Mouse (Mus musculus) erythroblast, adult 5-6 weeks (primary cell): ENCODE results near the gene Slc25a30. TPM values are rescaled to one million over a fixed set of nuclear protein-coding genes. Genes with fewer than 3 reads are reported as not detected.
"Not testable (repeated sequence)": the region's sequence is repeated elsewhere in the genome, so short reads cannot be mapped to it uniquely, and the experiment has no call there.

Source experiments
- ATAC-seq: replicated peaks from 2 replicates; pipeline ENCODE4 v1.8.0; 2016; ENCODE audit warnings: moderate number of reproducible peaks, mild to moderate bottlenecking, moderate TSS enrichment, inconsistent platforms; ENCODE audit not compliant: poor library complexity, low FRiP score, severe bottlenecking
- total RNA-seq, 2 experiments: library from RNA; stranded (forward) in 1 of 2; stranded (reverse) in 1 of 2; fragments of 150-400 nt in 1 of 2; fragments of 200-764, 138-1000 nt in 1 of 2; gene quantifications; 2 replicates each; pipeline versions ENCODE4 v1.2.3 to v1.2.4; 2015 to 2017; ENCODE audit warnings: low replicate concordance in 2 of 2

Slc25a30 gene
- total RNA-seq, 2 experiments from 2014 or later, result 3.4 to 13.3 TPM

DNA sequence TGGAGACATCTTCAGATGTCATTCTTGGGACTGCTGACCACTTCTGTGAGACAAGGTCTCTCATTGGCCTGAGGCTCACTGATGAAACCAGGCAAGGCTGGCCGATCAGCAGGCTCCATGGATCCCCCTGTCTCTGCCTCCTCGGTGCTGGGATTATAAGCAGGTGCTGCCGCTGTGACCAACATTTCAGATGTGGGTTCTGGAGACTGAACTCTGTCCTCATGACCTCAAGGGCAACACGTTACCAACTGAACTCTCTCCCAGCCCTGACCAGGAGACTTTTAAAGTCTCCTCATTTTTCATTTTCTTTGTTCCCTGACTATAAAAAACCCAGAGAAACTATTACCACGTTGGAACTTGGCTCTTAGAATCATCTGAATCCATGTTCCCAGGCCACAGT is 7.9 kb upstream of the Slc25a30 start:
- no peak for ATAC-seq

DNA sequence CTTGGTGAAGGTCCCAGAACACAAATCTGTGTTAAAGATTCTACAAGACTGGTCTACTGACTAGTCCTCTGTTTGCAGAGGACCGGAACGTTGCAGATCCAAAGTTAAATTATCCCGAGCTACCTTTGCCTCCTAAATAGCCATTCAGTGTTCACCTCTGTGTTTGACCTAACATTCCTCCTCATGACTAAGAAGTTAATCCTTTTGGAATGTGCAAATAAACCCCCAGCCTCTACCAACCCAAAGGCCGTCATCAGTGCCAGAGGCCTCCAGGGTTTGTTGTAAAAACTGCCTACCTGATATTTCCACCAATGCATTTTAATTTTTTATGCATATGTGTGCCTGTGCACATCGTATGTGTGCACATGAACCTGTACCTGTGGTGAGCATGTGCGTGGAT is 7.5 kb upstream of the Slc25a30 start:
- ATAC-seq, result no peak

DNA sequence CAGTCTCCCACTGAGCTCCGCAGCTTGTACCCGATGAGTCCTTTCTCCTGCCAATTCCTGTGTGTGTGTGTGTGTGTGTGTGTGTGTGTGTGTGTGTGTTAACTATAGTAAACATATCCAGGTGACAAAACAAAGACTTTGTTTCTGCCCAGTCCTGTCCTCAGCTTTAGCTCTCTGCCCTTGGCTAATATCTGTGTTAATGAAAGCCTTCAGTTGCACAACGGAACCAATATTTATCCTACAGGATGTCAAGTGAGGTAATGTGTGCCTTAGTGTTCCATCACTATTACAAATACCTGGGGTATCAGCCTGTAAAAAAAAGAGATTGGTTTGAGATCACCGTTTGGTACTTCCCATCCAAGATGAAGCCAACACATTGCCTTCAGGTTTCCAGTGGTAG is 6.3 kb upstream of the Slc25a30 start:
- no peak for ATAC-seq

DNA sequence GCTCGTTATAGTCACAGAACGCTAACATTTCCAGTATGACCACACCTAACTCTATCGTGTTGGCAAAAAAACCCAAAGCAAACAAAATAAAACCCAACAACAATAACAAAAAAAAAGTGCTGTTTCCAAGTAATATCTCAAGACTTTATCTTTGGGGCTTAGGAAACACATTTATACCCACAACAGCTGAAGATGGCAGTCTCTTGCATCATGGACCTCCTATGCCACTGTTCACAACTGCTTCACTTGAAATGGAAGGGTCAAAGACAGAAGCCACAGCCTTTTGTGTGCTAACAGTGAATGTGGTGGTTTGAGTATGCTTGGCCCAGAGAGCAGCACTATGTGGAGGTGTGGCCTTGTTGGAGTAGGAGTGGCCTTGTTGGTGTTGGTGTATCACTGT is 4.5 kb upstream of the Slc25a30 start:
- no peak for ATAC-seq

DNA sequence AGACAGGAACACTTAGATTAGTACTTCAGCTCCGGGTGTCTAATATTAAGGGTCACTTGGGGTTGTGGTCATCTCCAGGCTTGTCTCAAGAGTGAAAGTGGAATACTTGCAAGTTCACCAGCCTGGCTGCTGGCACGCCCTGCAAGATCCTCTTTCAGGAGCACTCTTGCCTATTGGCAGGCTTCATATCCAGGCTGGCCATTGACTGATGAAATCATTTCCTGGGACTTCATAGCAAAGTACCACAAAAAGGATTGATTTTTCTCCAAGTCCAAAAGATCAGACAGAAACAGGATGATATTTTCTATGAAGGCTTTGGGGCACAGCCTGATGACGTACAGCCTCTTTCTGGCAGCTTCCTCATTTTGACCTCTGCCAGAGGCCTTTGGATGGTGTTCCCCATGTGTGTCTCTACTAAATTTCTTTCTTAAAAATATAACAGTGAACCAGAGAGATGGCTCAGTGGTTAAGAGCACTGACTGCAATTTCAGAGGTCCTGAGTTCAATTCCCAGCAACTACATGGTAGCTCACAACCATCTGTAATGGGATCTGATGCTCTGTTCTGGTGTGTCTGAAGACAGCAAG is 3.7 kb upstream of the Slc25a30 start:
- no peak for ATAC-seq

DNA sequence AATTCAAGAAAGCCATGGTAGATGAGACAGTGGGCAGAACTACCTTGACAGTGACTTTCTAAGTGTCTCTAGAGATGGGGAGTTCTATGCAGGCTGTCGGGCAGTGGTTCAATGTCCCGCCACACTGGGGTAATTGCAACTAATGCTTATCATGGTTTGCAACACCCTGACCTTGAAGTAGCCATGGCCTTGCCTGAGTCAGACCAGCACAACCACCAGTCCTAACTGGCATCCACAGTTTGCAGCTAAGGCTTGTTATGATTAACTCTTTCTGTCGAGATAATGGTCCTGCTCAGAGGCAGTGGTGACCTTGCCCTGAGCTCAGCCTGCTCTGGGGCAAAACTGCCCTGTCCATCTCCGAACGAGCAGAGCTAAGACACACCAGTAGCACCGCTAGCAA is 2.5 kb upstream of the Slc25a30 start:
- no peak for ATAC-seq

DNA sequence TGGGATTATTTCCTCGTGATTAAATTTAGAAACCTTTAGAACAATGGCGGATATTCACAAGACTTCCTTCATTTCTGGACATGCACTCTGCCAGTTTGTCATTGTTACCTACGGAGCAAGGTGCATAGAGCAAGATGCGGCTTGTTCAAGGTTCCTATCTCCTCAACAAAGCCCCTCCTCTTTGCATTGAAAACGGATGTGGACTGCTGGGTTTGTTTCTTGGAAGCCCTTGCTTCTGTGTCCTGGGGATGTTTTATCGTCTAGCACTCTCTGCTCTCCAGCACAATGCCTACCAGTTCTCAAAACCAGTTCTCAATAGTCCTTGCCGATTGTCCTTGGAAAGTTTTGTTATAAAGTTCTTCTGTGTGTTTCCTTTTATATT is 948 bp upstream of the Slc25a30 start:
- ATAC-seq, result no peak

DNA sequence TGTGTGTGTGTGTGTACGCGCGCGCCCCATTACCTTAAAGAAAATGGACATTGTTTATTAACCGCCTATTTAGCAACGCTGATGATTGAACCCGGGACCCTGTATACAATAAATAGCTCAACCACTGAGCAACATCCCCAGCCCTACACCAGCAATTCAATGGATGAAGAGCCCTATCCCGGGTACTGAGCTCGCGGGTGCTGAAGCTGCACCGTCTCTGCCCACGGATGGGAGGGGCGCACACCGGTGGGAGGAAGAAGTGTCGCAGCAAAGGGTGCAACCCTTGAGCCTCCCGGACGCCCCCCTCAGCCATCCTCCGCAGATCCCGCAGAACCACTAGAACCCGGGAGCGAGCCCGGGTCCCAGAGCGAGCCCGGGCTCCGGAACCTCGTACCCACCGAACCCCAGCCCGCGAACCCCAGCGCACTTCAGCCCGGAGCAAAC is 391 bp downstream of the Slc25a30 start:
- ATAC-seq, result peak; percentile 70

DNA sequence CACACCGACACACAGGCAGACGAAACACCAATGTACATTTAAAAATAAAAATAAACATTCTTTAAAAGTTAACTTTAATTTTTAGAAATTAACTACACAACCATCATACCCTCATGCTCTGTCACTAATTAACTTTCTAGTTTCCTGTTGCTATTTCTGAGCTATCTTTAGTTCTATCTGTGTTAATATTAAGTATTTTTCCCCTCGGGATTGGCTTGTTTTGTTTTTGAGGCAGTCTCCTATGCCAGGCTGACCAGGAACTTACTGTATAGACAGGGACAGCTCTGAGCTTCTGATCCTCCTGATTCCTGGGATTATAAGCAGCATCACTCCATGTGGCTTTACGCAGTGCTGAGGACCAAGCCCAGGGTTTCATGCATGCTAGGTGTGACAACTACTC is 6.9 kb downstream of the Slc25a30 start:
- no peak for ATAC-seq

DNA sequence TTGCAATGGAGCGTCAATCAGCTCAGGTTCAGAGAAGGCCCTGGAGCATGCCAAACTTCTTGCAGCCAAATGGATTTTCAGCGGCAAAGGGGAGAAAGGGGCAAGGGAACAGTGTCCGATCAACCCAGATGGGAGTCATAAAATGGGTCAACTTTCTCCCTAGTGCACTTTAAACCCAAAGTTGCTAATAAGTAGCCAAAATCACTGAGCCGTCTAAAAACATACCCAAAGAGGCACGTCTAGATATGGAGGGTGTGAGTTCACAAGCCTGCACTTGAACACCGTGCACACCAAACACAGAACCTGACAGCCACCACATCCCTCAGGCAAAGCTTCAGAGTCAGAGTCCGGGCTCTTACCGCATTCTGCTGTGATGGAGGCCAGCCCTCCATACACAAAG is 10.2 kb downstream of the Slc25a30 start:
- ATAC-seq, result no peak

DNA sequence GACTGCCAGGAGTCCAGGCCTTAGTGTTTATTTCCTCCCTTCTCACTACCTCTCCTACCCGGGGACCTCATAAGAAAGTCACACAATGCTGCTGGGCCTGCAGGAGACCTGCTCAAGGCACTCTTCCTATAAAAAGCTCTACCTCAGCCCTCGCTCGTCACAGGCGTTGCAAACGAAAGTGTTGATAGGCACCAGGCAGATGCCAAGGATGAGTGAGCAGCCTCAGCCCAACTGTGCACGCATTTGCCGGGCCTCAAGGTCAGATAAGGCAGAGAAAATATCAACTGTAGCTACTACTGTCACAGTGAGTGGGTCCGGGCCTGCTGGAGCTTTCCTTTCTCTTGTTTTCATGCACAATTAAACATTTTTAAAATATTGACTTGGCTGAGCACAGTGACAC is 13.4 kb downstream of the Slc25a30 start:
- ATAC-seq, result peak; percentile 90

DNA sequence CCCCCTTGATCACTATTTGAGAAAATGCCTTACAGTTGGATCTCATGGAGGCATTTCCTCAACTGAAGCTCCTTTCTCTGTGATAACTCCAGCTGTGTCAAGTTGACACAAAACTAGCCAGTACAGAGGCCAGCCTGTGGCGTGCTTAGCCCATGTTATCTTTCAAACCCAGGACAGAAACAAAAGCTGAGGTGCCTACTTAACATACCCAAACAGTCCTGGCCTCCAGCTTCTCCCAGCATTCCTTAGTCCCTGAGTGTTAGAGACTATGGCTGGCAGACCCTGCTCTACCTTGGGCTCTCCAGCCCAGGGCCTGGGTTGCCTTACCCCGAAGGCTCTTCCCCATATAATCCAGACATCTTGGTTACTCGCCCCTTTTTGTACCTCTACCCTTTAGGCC is 14.4 kb downstream of the Slc25a30 start:
- not testable (repeated sequence) for ATAC-seq

DNA sequence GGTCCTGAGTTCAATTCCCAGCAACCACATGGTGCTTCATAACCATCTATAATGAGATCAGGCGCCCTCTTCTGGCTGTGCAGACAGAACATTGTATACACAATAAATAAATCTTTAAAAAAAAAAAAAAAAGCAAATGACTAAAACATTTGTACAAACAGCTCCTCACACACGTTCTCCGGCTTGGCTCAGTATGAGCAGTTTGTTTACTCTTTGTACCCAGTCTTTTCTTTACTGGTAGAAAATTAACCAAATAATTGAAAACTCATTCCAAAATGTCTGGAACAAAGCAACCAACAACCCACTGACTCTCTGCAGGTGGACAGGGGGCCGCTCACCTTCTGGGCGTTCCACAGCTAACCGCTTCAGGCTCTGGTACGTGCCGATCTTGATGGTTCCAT is 15.7 kb downstream of the Slc25a30 start:
- no peak for ATAC-seq

DNA sequence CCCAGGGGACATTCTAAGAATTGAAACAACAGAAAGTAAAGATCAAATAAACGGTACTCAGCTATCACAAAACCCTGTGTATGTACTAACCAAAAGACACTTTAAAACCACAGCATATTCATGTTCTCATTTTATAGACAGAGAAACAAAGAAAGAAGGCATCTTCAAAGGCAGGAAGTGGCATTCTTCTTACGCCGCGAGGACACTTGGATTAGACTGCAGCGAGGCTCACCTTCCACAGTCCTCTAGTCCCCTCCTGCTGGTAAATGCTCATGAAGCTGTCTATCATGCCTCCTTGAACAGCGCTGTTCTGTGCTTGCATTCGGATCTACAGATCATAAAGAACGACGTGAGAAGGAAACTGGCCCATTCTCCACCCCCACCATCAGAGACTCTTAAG is 17.5 kb downstream of the Slc25a30 start:
- no peak for ATAC-seq

DNA sequence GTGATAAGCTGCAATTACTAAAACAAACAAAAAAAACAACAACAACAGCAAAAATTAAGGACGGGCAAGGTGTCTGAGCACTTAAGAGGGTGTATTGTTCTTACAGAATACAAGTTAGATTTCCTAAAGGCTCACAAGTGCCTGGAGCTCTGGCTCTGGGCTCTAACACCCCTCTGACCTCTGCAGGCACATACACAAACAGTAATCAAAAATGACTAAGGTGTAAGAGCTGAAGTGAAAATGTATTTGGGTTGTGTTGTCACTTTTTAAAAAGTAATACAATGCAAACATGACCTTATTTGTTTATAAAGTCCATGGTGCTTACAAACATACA is 18.6 kb downstream of the Slc25a30 start:
- no peak for ATAC-seq

DNA sequence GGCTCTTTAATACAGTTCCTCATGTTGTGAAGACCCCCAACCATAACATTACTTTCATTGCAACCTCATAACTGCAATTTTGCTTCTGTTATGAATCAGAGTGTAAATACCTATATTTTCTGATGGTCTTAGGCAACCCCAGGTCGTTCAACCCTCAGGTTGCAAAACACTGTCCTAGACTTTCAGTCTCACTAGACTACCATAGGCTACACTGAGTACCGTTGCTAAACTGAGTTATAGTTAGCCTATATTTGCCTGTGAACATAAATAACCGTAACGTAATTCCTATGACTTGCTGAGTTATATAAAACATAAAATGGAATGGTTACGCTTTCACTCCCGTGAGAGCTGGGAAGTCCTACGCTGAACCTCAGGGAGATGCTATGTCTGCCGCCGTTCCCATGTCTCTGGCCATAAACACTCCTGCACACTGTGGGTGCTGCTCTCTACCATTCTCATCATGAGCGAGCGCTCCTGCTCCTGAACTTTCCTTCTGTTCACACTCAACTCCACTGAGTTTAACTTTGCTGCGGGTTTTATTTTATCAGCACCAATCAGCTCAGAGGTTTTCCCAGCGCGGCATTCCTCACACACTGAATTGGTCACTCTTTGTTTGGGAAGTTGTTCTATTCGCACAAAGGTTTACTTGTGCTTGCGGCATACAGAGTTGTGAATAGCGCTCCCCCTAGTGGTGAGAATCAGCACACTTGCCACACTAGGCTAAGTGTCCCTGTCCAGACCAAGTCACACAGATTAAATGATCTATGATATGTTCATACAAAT is 19.2 kb downstream of the Slc25a30 start:
- ATAC-seq, result peak; percentile 91

DNA sequence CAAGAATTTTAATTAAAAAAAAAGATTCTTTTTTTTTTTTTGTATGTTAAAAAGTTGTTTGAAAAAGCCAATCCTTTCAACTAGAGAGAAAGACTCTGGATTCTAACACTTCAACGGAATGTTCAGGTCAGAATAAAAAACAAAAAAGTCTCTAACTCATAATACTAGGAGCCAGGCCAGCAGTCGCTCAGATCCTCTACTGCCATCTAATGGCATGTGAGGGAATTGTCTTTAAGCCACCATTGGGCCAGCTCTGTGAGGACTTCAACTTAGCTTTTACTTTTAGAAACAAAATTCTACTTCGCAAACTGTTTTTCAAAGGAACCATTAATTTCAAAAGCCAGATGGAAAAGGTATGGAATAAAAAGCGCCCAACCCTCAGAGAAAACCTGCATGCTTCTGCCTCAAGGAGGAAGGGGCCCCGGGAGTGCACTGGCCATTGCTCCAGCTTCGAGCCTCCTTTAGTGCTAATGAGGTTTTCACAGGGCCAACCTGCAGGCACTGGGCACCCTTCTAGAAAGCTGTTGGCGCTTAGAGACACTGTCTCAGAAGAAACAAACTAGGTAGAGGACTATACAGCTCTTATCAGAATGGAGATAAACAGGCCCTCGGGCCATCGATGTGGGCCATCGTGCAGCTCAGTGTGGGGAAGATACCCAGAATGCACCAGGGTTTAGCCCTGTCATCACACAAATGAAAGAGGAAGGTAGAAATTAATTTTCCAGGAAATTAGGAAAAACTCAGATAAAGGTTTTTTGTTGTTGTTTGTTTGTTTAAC is 25.6 kb downstream of the Slc25a30 start:
- peak; percentile 94 for ATAC-seq

DNA sequence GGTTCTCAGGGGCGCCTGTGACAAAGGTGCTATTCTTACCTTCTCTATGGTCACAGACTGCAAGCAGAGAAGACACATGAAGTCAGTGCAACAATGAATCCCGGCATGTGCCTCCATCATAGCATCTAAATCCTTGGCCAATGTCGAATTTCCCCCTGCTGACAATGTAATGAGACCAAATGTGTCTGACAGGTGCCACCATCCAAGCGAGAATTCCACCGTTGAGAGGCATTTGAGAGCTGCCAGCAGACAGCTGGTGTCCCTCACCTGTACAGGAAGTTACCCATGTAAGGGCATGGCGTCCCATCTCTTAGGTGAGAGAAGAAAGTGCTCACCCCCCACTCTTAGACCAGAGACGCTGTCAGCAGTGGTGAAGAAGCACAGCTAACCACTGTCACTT is 28.4 kb downstream of the Slc25a30 start:
- no peak for ATAC-seq

DNA sequence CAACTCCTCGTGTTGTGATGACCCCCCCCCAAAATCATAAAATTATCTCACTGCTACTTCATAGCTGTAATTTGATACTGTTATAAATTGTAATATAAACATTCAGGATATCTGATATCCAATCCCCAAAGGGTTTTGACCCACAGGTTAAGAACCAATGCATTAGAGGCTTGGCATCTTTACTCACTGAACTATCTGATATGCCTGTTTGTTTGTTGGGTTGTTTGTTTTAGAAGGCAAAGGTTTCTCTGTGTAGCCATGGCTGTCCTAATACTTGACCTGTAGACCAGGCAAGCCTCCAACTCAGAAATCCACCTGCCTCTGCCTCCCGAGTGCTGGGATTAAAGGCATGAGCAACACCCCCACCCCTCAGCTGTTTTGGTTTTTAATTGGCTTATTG is 29.0 kb downstream of the Slc25a30 start:
- no peak for ATAC-seq

DNA sequence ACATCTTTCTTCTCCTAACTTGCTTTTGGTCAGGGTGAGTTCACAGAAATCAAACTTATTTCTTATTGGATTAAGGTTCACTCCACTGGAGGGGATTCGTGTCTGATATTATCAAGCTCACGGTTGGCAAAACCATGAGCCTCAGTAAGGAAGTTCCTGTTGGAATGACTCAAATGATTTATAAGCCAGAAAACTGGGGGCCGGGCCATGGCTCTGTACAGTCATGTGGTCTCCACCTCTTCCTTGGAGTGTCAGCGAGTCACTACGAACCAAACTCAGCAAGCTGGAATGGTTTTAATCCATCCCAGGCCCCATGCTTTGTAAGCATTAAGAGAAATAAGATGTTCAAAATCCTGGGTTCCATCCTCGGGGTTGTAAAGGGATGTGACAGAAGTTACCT is 29.9 kb downstream of the Slc25a30 start:
- no peak for ATAC-seq
